25 mouse cellular contexts compared by ENCODE assay signal in the genomic region with DNA sequence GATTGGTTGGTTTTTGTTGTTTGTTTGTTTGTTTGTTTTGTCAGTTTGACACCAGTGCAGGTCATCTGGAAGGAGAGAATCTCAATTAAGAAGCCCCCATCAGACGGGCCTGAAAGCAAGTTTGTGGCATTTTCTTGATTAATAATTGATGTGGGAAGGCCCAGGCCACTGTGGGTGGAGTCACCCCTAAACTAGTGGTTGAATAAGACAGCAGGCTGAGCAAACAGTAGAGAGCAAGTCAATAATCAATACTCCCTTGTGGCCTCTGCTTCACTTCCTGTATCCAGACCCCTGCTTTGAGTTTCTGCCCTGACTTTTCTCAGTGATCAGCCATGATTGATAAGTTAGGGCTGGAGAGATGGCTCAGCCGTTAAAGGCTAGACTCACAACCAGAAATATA.
"Had no signal": no experiment of that assay in that cellular context is flagged by ENCODE, and none has a peak within 500 bp of the region (broad histone marks: within the 10 kb centered on the region; RNA-seq: fewer than 3 reads in every experiment).

No protein-coding gene starts in this region.

- H3K4me2 ChIP-seq: heart, embryonic 11.5 days; hindbrain, embryonic 12.5 days; hindbrain, embryonic 14.5 days; intestine, embryonic 15.5 days; limb, embryonic 12.5 days had no signal

- H3K36me3 ChIP-seq: hindbrain, embryonic 10.5 days; hindbrain, embryonic 12.5 days; intestine, embryonic 15.5 days; limb, embryonic 10.5 days; limb, embryonic 12.5 days had no signal

- ATAC-seq: forebrain, embryonic 16.5 days; hindbrain, embryonic 16.5 days; intestine, embryonic 15.5 days; intestine, postnatal 0 days had no signal

- H3K9ac ChIP-seq: hindbrain, embryonic 12.5 days; hindbrain, embryonic 14.5 days; intestine, embryonic 15.5 days; limb, embryonic 12.5 days; liver, embryonic 14.5 days had no signal

- H3K27me3 ChIP-seq: hindbrain, embryonic 12.5 days; intestine, embryonic 15.5 days; limb, embryonic 12.5 days had no signal

- H3K4me1 ChIP-seq: hindbrain, embryonic 12.5 days; intestine, embryonic 15.5 days; limb, embryonic 10.5 days; limb, embryonic 12.5 days had no signal

- H3K4me3 ChIP-seq: gastrocnemius, adult 2 months; heart, adult 2 months; hindbrain, embryonic 10.5 days; hindbrain, embryonic 12.5 days; intestine, embryonic 15.5 days; left cerebral cortex, adult 2 months; limb, embryonic 10.5 days; limb, embryonic 12.5 days had no signal

- H3K9me3 ChIP-seq: hindbrain, embryonic 10.5 days; hindbrain, embryonic 12.5 days; intestine, embryonic 15.5 days; limb, embryonic 10.5 days; limb, embryonic 12.5 days had no signal

- DNase-seq: gastrocnemius, adult 2 months; gastrocnemius, postnatal 14 days; gastrocnemius, postnatal 36 days; heart, adult 11 months; heart, adult 2 months; heart, postnatal 10 days; heart, postnatal 4 days; kidney, adult 18-20 months; kidney, adult 8-10 months; kidney, postnatal 14 days; kidney, postnatal 36 days; layer of hippocampus, adult 9-11 months; layer of hippocampus, postnatal 36 days had no signal

- H3K27ac ChIP-seq: gastrocnemius, adult 2 months; heart, adult 2 months; hindbrain, embryonic 10.5 days; hindbrain, embryonic 12.5 days; hindbrain, embryonic 14.5 days; intestine, embryonic 15.5 days; left cerebral cortex, adult 2 months; limb, embryonic 10.5 days; limb, embryonic 12.5 days; liver, embryonic 14.5 days had no signal
